Mouse (Mus musculus): ENCODE data around the gene Ankrd11.

DNA sequence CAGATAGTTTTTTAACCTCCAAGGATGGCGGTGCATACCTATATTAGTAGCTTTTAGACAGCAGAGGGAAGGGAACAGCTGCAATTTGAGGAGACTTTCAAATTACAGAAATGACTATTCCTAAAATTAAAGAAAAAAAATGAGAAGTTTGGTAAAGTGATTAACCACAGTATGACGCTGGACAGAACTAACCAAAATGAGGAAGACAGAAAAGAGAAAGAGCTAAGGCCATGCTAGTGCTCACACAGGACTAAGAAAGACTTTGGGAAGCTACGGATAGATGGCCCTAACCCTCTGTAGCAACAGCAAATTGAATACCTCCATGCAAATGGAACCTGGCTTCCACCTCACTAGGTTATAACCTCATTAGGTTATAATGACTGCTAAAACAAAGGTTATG lies 119.1 kb downstream of the Ankrd11 start:
- no peak for TF ChIP-seq CTCF (IDR thresholded peaks at IDR 0.05; ENCODE audit: low read depth)
- no peak for TF ChIP-seq EP300 (IDR thresholded peaks at IDR 0.05; ENCODE audit: low read depth)
